Mouse (Mus musculus) lung, embryonic 16.5 days (tissue): ENCODE measurements at regions not wholly inside any gene's neighbourhood (a gene's known extent, or its start where the extent isn't known, plus 50 kb on each side); places are given as distances from the start of the nearest gene placed in this dataset.

ENCODE experiments used
- ATAC-seq: fragments of 200-750 bp; cut with Nextera tagmentation; 2 replicates; pipeline ENCODE4 v1.8.0; 2017; ENCODE audit warnings: low read depth, mild to moderate bottlenecking, moderate library complexity
- H3K27ac ChIP-seq: fragments of 300-500 bp; sonication (generic); 2 replicates; pipeline ENCODE4 v1.5.1; 2014; ENCODE audit warnings: mild to moderate bottlenecking, control low read depth, low read length
- H3K27me3 ChIP-seq: fragments of 300-500 bp; sonication (generic); 2 replicates; pipeline ENCODE4 v1.6.1; 2014; ENCODE audit warnings: low read depth, low read length, mixed read lengths; ENCODE audit not compliant: control insufficient read depth, insufficient read depth
- H3K36me3 ChIP-seq: fragments of 300-500 bp; sonication (generic); 2 replicates; pipeline ENCODE4 v1.6.1; 2014; ENCODE audit warnings: low read length; ENCODE audit not compliant: control insufficient read depth, insufficient read depth
- H3K4me1 ChIP-seq: fragments of 300-500 bp; sonication (generic); replicated peaks from 2 replicates; pipeline ENCODE4 v1.6.1; 2014; ENCODE audit warnings: low read length, mixed read lengths; ENCODE audit not compliant: control insufficient read depth, insufficient read depth
- H3K4me2 ChIP-seq: fragments of 300-500 bp; sonication (generic); 2 replicates; pipeline ENCODE4 v1.6.1; 2014; ENCODE audit warnings: low read depth, low read length, control low read depth
- H3K4me3 ChIP-seq: fragments of 300-500 bp; sonication (generic); 2 replicates; pipeline ENCODE4 v1.5.1; 2014; ENCODE audit warnings: mild to moderate bottlenecking, low read length, control low read depth
- H3K9ac ChIP-seq: fragments of 300-500 bp; sonication (generic); 2 replicates; pipeline ENCODE4 v1.6.1; 2014; ENCODE audit warnings: low read length, control low read depth
- H3K9me3 ChIP-seq: fragments of 300-500 bp; sonication (generic); 2 replicates; pipeline ENCODE4 v1.6.1; 2016; ENCODE audit warnings: low read length; ENCODE audit not compliant: control insufficient read depth
- WGBS: fragments of 180-500 bp; shearing (Covaris S2); extraction: QIAGEN DNeasy Blood & Tissue Kit; methylation state at CpG from one replicate; pipeline ENCODE4 v1.1.7; 2014; 5-methylcytosine and 5-hydroxymethylcytosine counted together

- Histone ChIP-seq H3K27me3 (no peaks in the 10 kb centered on the region), H3K4me3 (no peak overlapping the region), H3K9me3 (no peaks in the 10 kb centered on the region), H3K4me1 (no peaks in the 10 kb centered on the region), H3K4me2 (no peak overlapping the region), H3K9ac (no peak overlapping the region), H3K36me3 (no peaks in the 10 kb centered on the region), H3K27ac (no peak overlapping the region)
- no peak for ATAC-seq
- WGBS: 81% methylated on average over 7 of the region's 7 CpGs
Measured at GRCm38 (mm10) chr19:21068381-21068780, 114.4 kb upstream of the Tmc1 start.

DNA sequence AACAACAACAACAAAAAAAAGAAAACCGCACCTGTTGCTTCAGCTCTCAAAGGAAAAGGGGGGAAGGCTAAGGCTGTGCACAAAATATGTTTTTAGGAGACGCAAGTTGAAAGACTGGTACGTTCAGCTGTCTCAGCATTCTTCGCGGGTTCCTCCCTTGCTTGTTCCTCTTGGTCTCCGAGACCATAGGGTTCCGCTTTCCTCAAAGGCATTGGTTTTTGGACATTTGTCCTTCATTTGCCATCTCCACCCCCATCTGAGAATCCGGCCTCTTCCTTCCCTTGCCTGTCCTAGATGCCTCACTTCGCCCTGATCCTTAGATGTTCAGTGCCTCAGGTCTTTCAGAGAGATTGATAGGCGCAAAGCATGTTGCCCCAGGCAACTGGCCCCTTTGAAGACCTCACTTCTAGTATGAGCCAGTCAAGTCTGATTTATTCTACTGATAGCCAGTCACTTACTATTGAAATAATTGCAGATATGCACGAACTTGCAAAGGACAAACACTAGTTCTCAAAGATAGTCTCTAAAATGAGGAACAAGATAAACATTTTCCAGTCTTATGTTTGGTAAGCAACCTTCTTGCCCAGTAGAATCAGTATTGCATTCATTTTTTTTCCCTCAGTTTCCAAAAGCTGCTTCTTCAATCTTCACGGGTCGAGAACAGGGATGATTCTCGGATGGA lies 112.6 kb upstream of the Tmc1 start:
- Histone ChIP-seq H3K36me3 (no peaks in the 10 kb centered on the region), H3K27me3 (no peaks in the 10 kb centered on the region), H3K4me1 (no peaks in the 10 kb centered on the region), H3K9ac (no peak overlapping the region), H3K4me2 (no peak overlapping the region), H3K4me3 (no peak overlapping the region), H3K9me3 (no peaks in the 10 kb centered on the region), H3K27ac (no peak overlapping the region)
- no peak for ATAC-seq
- WGBS: 85% methylated on average over 14 of the region's 14 CpGs

DNA sequence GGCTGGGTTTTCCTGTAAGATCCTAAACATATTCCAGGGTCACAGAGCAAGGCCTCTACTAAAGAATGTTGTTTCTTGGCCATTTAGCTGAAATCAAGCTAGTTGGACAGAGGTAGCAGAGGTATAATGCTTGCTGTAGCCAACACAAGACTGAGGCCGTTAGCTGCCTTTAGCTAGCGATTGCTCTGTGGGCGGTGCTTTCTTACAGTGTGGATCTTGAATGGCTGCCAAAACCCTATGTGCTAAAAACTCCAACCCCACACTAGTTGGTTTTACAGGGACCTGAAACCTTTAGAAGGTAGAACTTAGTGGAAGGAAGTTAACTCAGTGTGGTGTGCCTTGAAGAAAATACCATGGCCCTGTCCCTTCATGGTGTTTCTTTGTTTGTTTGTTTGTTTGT lies 110.9 kb upstream of the Tmc1 start:
- Histone ChIP-seq H3K4me3 (no peak overlapping the region), H3K4me2 (no peak overlapping the region), H3K27ac (no peak overlapping the region), H3K4me1 (no peaks in the 10 kb centered on the region), H3K9me3 (no peaks in the 10 kb centered on the region), H3K27me3 (no peaks in the 10 kb centered on the region), H3K9ac (no peak overlapping the region), H3K36me3 (no peaks in the 10 kb centered on the region)
- WGBS: 52% methylated on average over 3 of the region's 3 CpGs
- no peak for ATAC-seq

- Histone ChIP-seq H3K4me3 (no peak overlapping the region), H3K9ac (no peak overlapping the region), H3K27ac (no peak overlapping the region), H3K4me1 (no peaks in the 10 kb centered on the region), H3K36me3 (no peaks in the 10 kb centered on the region), H3K9me3 (no peaks in the 10 kb centered on the region), H3K4me2 (no peak overlapping the region), H3K27me3 (no peaks in the 10 kb centered on the region)
- ATAC-seq: no peak
- 82% methylated on average over 11 of the region's 11 CpGs for WGBS
Measured at GRCm38 (mm10) chr19:21053597-21054544, 99.9 kb upstream of the Tmc1 start.

GRCm38 (mm10) chr19:21052771-21053170 lies 98.8 kb upstream of the Tmc1 start:
- no peaks in the 10 kb centered on the region for H3K27me3 ChIP-seq
- no peak overlapping the region for H3K4me3 ChIP-seq
- WGBS: 83% methylated on average over 3 of the region's 3 CpGs
- no peak overlapping the region for H3K9ac ChIP-seq
- H3K4me1 ChIP-seq: no peaks in the 10 kb centered on the region
- no peak overlapping the region for H3K27ac ChIP-seq
- no peak overlapping the region for H3K4me2 ChIP-seq
- H3K9me3 ChIP-seq: no peaks in the 10 kb centered on the region
- no peaks in the 10 kb centered on the region for H3K36me3 ChIP-seq
- no peak for ATAC-seq

DNA sequence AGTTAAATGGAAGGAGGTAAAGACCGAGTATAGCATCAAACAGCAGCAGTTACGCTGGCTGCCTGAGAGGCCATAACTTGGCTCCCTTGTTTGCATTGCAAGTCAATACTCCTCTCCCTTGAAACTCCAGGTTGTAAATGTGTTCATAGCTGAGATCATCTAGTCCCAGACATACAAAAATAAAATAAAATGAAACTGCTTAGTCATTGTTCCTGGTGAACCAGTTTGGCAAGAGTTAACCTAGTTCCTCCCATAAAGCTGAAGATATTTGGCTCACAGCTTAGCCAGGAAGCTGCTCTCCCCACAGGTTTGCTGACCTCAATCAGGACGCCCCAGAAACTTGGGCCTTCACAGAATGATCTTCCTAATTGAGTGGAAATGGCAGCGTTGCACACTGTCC lies 97.9 kb upstream of the Tmc1 start:
- H3K4me1 ChIP-seq: no peaks in the 10 kb centered on the region
- no peak overlapping the region for H3K9ac ChIP-seq
- H3K27ac ChIP-seq: no peak overlapping the region
- no peak for ATAC-seq
- H3K27me3 ChIP-seq: no peaks in the 10 kb centered on the region
- H3K4me2 ChIP-seq: no peak overlapping the region
- no peaks in the 10 kb centered on the region for H3K36me3 ChIP-seq
- WGBS: 65% methylated on average over 4 of the region's 4 CpGs
- H3K9me3 ChIP-seq: no peaks in the 10 kb centered on the region
- H3K4me3 ChIP-seq: no peak overlapping the region

GRCm38 (mm10) chr19:21050994-21051721 lies 97.2 kb upstream of the Tmc1 start:
- Histone ChIP-seq H3K9ac (no peak overlapping the region), H3K4me1 (no peaks in the 10 kb centered on the region), H3K27me3 (no peaks in the 10 kb centered on the region), H3K27ac (no peak overlapping the region), H3K4me3 (no peak overlapping the region), H3K4me2 (no peak overlapping the region), H3K9me3 (no peaks in the 10 kb centered on the region), H3K36me3 (no peaks in the 10 kb centered on the region)
- 69% methylated on average over 9 of the region's 9 CpGs for WGBS
- no peak for ATAC-seq

DNA sequence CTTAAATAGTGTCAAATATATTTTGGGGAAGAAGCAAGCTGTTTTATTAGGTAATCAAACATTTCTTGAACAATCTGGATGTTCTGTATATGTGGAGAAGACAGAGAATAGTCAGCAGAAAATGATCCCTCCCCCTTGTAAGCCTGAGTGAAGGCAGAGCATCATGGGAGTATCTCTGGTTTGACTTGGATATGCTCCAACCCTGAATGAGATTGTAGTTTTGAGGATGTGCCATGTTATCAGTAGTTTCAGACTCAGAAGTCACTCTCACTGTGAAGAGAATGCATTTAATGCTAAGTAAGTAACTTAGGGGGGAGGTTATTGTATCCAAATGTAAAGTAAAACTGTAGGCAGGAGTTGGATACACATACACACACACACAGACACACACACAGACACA lies 95.3 kb upstream of the Tmc1 start:
- ATAC-seq: no peak
- no peak overlapping the region for H3K4me3 ChIP-seq
- no peaks in the 10 kb centered on the region for H3K9me3 ChIP-seq
- no peak overlapping the region for H3K4me2 ChIP-seq
- no peaks in the 10 kb centered on the region for H3K36me3 ChIP-seq
- H3K9ac ChIP-seq: no peak overlapping the region
- H3K27ac ChIP-seq: no peak overlapping the region
- H3K27me3 ChIP-seq: no peaks in the 10 kb centered on the region
- no peaks in the 10 kb centered on the region for H3K4me1 ChIP-seq

GRCm38 (mm10) chr19:21045565-21045964 lies 91.6 kb upstream of the Tmc1 start:
- WGBS: 71% methylated on average over 12 of the region's 12 CpGs

More at GRCm38 (mm10) chr19:21045565-21045964, 91.6 kb upstream of the Tmc1 start:
- ATAC-seq: no peak
- H3K27ac ChIP-seq: no peak overlapping the region
- H3K9me3 ChIP-seq: no peaks in the 10 kb centered on the region
- no peak overlapping the region for H3K4me2 ChIP-seq
- H3K36me3 ChIP-seq: no peaks in the 10 kb centered on the region
- H3K4me3 ChIP-seq: no peak overlapping the region
- no peaks in the 10 kb centered on the region for H3K27me3 ChIP-seq
- H3K4me1 ChIP-seq: no peaks in the 10 kb centered on the region
- no peak overlapping the region for H3K9ac ChIP-seq
